In the genomic region with DNA sequence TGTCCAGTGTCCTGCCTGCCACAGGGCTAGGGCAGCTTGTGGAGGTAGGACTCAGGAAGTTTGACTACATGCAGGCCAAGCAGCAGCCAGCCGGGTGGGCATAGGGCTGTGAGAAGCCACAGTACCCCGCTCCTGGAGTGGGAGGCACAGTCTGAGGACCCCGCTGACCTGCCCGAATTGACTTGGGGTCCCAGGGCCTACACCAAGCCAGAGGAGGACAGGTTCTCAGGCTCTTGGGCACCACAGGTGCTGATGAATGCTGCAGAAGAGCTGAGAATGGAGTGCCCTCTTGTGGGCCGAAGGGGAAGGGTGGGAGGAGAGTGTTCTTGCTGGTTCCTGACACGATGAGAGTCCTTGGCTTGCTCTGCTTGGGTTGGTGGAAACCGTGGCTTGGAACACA, we compare ENCODE assay signal across 9 mouse cellular contexts. TPM values are rescaled to one million over a fixed set of nuclear protein-coding genes. Genes with fewer than 3 reads are reported as not detected.
DNase-seq lines count a peak whose midpoint lies in the region; ATAC-seq and TF ChIP-seq lines count a peak whose summit lies in the region.
"Had no signal": no experiment of that assay in that cellular context is flagged by ENCODE, and none has a peak within 500 bp of the region (broad histone marks: within the 10 kb centered on the region; RNA-seq: fewer than 3 reads in every experiment).

No protein-coding gene starts in this region.

- DNase-seq in lung, embryonic 14.5 days, result peak; percentile 11
- no peak for DNase-seq in lung, postnatal 4 days
- DNase-seq in adrenal gland, postnatal 10 days, result peak; percentile 39
- DNase-seq in forebrain, embryonic 14.5 days (ENCODE audit: low spot score), result peak; percentile 3
- peak; percentile 11 to 19 for DNase-seq in left cerebral cortex, adult 18-20 months (ENCODE audit: low spot score in 2 of 2)
- peak; percentile 29 for DNase-seq in right cerebral cortex, postnatal 14 days
- DNase-seq in thymus, adult 2 months, result no peak

- 57% methylated on average over 7 of the region's 7 CpGs for WGBS in lung, embryonic 14.5 days
- WGBS in forebrain, embryonic 14.5 days, result 53% methylated on average over 7 of the region's 7 CpGs
- 59% methylated on average over 7 of the region's 7 CpGs for WGBS in heart, embryonic 11.5 days (ENCODE audit: insufficient replicate concordance)
- 62% methylated on average over 7 of the region's 7 CpGs for WGBS in thymus, adult 2 months

- no peak overlapping the region for H3K4me3 ChIP-seq in lung, embryonic 14.5 days (ENCODE audit: low read depth, low read length)
- H3K4me3 ChIP-seq in forebrain, embryonic 14.5 days (ENCODE audit: low read depth, low read length), result no peak overlapping the region
- H3K4me3 ChIP-seq in heart, embryonic 11.5 days (ENCODE audit: low read depth, low read length), result no peak overlapping the region
- H3K4me3 ChIP-seq in thymus, adult 2 months (ENCODE audit: control insufficient read depth, insufficient read depth, low read length), result no peak overlapping the region

- H3K9ac ChIP-seq in lung, embryonic 14.5 days, result no peak overlapping the region
- H3K9ac ChIP-seq in forebrain, embryonic 14.5 days (ENCODE audit: low read length), result no peak overlapping the region
- no peak overlapping the region for H3K9ac ChIP-seq in heart, embryonic 11.5 days (ENCODE audit: low read depth, low read length)

- no peaks in the 10 kb centered on the region for H3K9me3 ChIP-seq in lung, embryonic 14.5 days (ENCODE audit: low read depth, low read length)
- H3K9me3 ChIP-seq in forebrain, embryonic 14.5 days (replicated peaks; ENCODE audit: control insufficient read depth, low read length), result no peaks in the 10 kb centered on the region
- no peaks in the 10 kb centered on the region for H3K9me3 ChIP-seq in heart, embryonic 11.5 days (replicated peaks; ENCODE audit: control insufficient read depth, low read length)

- H3K27me3 ChIP-seq in lung, embryonic 14.5 days (ENCODE audit: insufficient read depth, low read length), result no peaks in the 10 kb centered on the region
- no peaks in the 10 kb centered on the region for H3K27me3 ChIP-seq in forebrain, embryonic 14.5 days (replicated peaks; ENCODE audit: control insufficient read depth, insufficient read depth, low read length)
- no peaks in the 10 kb centered on the region for H3K27me3 ChIP-seq in heart, embryonic 11.5 days (ENCODE audit: control insufficient read depth, insufficient read depth, low read length)
- H3K27me3 ChIP-seq in thymus, adult 2 months (ENCODE audit: control insufficient read depth, insufficient read depth, low read length), result no peaks in the 10 kb centered on the region

- no peak for TF ChIP-seq POLR2A in thymus, adult 2 months (IDR thresholded peaks at IDR 0.05; ENCODE audit: control insufficient read depth, extremely low read depth, insufficient read depth, low read length, poor library complexity)

- no peaks in the 10 kb centered on the region for H3K4me1 ChIP-seq in lung, embryonic 14.5 days (ENCODE audit: insufficient read depth)
- H3K4me1 ChIP-seq in forebrain, embryonic 14.5 days (ENCODE audit: control insufficient read depth, insufficient read depth, low read length), result no peaks in the 10 kb centered on the region
- no peaks in the 10 kb centered on the region for H3K4me1 ChIP-seq in heart, embryonic 11.5 days (ENCODE audit: control insufficient read depth, insufficient read depth, low read length)
- H3K4me1 ChIP-seq in thymus, adult 2 months (replicated peaks; ENCODE audit: control insufficient read depth, insufficient read depth, low read length), result no peaks in the 10 kb centered on the region

- TF ChIP-seq CTCF in lung, embryonic 14.5 days (IDR thresholded peaks at IDR 0.05; ENCODE audit: low read depth), result peak; percentile 48
- no peak for TF ChIP-seq CTCF in thymus, adult 2 months (IDR thresholded peaks at IDR 0.05; ENCODE audit: borderline replicate concordance, control insufficient read depth, extremely low read depth, insufficient read depth, low read length, poor library complexity)

- H3K36me3 ChIP-seq in lung, embryonic 14.5 days (ENCODE audit: insufficient read depth), result no peaks in the 10 kb centered on the region
- no peaks in the 10 kb centered on the region for H3K36me3 ChIP-seq in forebrain, embryonic 14.5 days (ENCODE audit: control insufficient read depth, insufficient read depth, low read length)
- H3K36me3 ChIP-seq in heart, embryonic 11.5 days (ENCODE audit: control insufficient read depth, insufficient read depth, low read length), result no peaks in the 10 kb centered on the region
- no peaks in the 10 kb centered on the region for H3K36me3 ChIP-seq in thymus, adult 2 months (ENCODE audit: control insufficient read depth, insufficient read depth, low read length)

- no peak for ATAC-seq in lung, embryonic 14.5 days (ENCODE audit: insufficient read depth)
- ATAC-seq in forebrain, embryonic 14.5 days, result peak; percentile 46; the same call in 1 of the 2 replicates
- ATAC-seq in heart, embryonic 11.5 days (replicated peaks; ENCODE audit: insufficient number of reproducible peaks, low FRiP score, low TSS enrichment), result no peak

- H3K27ac ChIP-seq in lung, embryonic 14.5 days (ENCODE audit: low read depth), result no peak overlapping the region
- no peak overlapping the region for H3K27ac ChIP-seq in forebrain, embryonic 14.5 days (ENCODE audit: low read depth, low read length)
- no peak overlapping the region for H3K27ac ChIP-seq in heart, embryonic 11.5 days (ENCODE audit: low read depth, low read length)
- no peak overlapping the region for H3K27ac ChIP-seq in thymus, adult 2 months (ENCODE audit: control insufficient read depth, insufficient read depth, low read length)

- H3K4me2 ChIP-seq in lung, embryonic 14.5 days, result no peak overlapping the region
- no peak overlapping the region for H3K4me2 ChIP-seq in forebrain, embryonic 14.5 days (ENCODE audit: low read length)
- no peak overlapping the region for H3K4me2 ChIP-seq in heart, embryonic 11.5 days

RNA-seq across cellular contexts. Expression of gene Gm11487, which starts 39.8 kb away (rescaled TPM):
- polyA plus RNA-seq in lung, embryonic 14.5 days (2014; fragmentation: Nextera tagmentation; extraction: Ambion mirVana), result not detected in 2 replicates
- not detected for total RNA-seq in adrenal gland, postnatal 10 days (2021)
- polyA plus RNA-seq in forebrain, embryonic 14.5 days (2014; fragmentation: Nextera tagmentation; extraction: Ambion mirVana), result not detected in 2 replicates
- total RNA-seq in left cerebral cortex, adult 18-20 months (2021), result not detected
- polyA plus RNA-seq in heart, embryonic 11.5 days (2014; fragmentation: Nextera tagmentation; extraction: Ambion mirVana), result not detected in 2 replicates
- polyA plus RNA-seq in thymus, adult 2 months (2012; rRNA removed), result not detected in 2 replicates
- total RNA-seq: layer of hippocampus, adult 18-20 months had no signal

Comparison
In these comparisons a context has a peak if more than half of its experiments do, and no peak if none do; other contexts are left out.
1. DNase-seq: peak in lung, embryonic 14.5 days (single experiment), adrenal gland, postnatal 10 days (single experiment), forebrain, embryonic 14.5 days (single experiment), left cerebral cortex, adult 18-20 months (2 of 2) and right cerebral cortex, postnatal 14 days (single experiment); none in lung, postnatal 4 days (0 of 2) and thymus, adult 2 months (single experiment).